10 mouse cellular contexts compared by ENCODE assay signal in the genomic region with DNA sequence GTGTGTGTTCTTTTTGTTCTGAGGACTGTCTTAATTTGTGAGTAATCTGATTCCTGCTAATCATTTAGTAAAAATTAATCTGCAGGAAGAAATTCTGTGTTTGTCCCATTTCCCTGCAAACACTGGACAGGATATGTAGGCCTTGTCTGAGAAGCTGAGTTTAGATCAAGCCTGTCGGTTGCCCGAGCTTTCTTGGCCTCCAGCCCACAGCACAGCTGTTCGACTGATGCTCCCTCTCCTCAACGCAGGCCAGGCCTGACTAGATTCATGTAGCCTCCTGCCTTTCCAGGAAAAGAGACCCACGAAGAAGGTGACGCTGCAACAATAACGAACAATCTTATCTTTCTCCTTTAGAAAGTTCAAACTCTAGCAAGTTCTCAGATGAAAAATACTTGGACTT.
DNase-seq lines count a peak whose midpoint lies in the region; TF ChIP-seq lines count a peak whose summit lies in the region.
"Had no signal": no experiment of that assay in that cellular context is flagged by ENCODE, and none has a peak within 500 bp of the region (broad histone marks: within the 10 kb centered on the region; RNA-seq: fewer than 3 reads in every experiment).

No protein-coding gene starts in this region.

- TF ChIP-seq CTCF in left cerebral cortex, adult 2 months (IDR thresholded peaks at IDR 0.05), result no peak
- no peak for TF ChIP-seq CTCF in gastrocnemius, adult 2 months (IDR thresholded peaks at IDR 0.05)

- no peak overlapping the region for H3K27ac ChIP-seq in left cerebral cortex, adult 2 months
- peak overlapping the region; percentile 75 for H3K27ac ChIP-seq in gastrocnemius, adult 2 months
- H3K27ac ChIP-seq: embryonic facial prominence, embryonic 12.5 days; limb, embryonic 15.5 days had no signal

- intact Hi-C loops in left cerebral cortex, postnatal 4 days (cut with DNase I), result no loop called here
- intact Hi-C loops in left cerebral cortex, adult 2 months (cut with DNase I), result no loop called here
- intact Hi-C loops in gastrocnemius, adult 2 months (cut with DNase I), result no loop called here
- intact Hi-C loops in heart, postnatal 36 days (cut with DNase I), result loop anchor here (2.0 kb wide), 3 partner anchors 15 to 65 kb away; partner anchors contain the start of gene Stim2

- no peak overlapping the region for H3K4me3 ChIP-seq in left cerebral cortex, adult 2 months
- H3K4me3 ChIP-seq in gastrocnemius, adult 2 months, result no peak overlapping the region
- H3K4me3 ChIP-seq: embryonic facial prominence, embryonic 12.5 days; limb, embryonic 15.5 days had no signal

- peak; percentile 89 for DNase-seq in left cerebral cortex, postnatal 4 days
- DNase-seq in left cerebral cortex, adult 2 months (ENCODE audit: extremely low spot score in 1 of 2, low spot score in 2 of 2), result no peak
- peak; percentile 93 for DNase-seq in gastrocnemius, adult 2 months
- DNase-seq in heart, postnatal 36 days, result peak; percentile 80 to 83
- DNase-seq in lung, postnatal 14 days, result peak; percentile 86
- DNase-seq in cerebellum, adult 18-20 months, result no peak
- DNase-seq in retina, embryonic 14.5 days (ENCODE audit: low spot score), result no peak
- DNase-seq in spleen, adult 12 weeks (ENCODE audit: low spot score), result no peak

Comparison
In these comparisons a context has a peak if more than half of its experiments do, and no peak if none do; other contexts are left out.
1. DNase-seq: peak in left cerebral cortex, postnatal 4 days (single experiment), gastrocnemius, adult 2 months (single experiment), heart, postnatal 36 days (2 of 2) and lung, postnatal 14 days (single experiment); none in left cerebral cortex, adult 2 months (0 of 2), cerebellum, adult 18-20 months (0 of 2), retina, embryonic 14.5 days (single experiment) and spleen, adult 12 weeks (single experiment).